Mouse (Mus musculus) embryo, embryonic 10.5 days (tissue): ENCODE measurements around the gene Gm904.
"Not testable (repeated sequence)": the region's sequence is repeated elsewhere in the genome, so short reads cannot be mapped to it uniquely, and the experiment has no call there.

ENCODE experiments used
- DNase-seq: peaks from one replicate; pipeline ENCODE4 v3.0.0-alpha.2; 2015; ENCODE audit warnings: low spot score

Gene Gm904

DNA sequence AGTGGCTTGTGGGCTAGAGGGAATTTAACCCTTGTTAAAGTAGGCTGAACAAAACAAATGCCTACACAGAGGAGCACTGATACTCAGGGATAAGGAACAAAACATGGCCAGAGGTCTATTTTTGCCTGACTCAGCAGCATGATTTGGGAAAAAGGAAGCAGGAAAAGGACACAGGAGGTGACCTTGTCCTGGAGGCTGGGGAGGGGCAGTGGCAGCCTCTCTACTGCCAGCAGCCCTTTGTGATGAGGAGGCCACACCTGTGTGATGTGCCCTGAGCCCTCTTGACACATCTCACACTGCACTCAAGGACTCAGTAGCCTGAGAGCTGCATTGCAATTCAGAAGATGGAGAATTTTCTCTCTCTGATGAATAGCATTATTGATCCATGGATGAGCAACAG, at the start of gene Gm904:
Gm904 (plus strand) TSS at position 301 of the 400 bp plus-strand sequence.
- not testable (repeated sequence) for DNase-seq

GRCm38 (mm10) chr13:50648771-50649170, 5.7 kb downstream of the Gm904 start:
- not testable (repeated sequence) for DNase-seq
